Mouse (Mus musculus) G1E (cell line): ENCODE data around the gene 1700016C15Rik. TPM values are rescaled to one million over a fixed set of nuclear protein-coding genes. Genes with fewer than 3 reads are reported as not detected.

Experiments used
- ATAC-seq: 2 replicates; pipeline ENCODE4 v1.8.0; 2016; ENCODE audit warnings: mild to moderate bottlenecking; ENCODE audit not compliant: insufficient number of reproducible peaks, poor library complexity, low FRiP score, severe bottlenecking; ENCODE audit errors: extremely low read depth
- DNase-seq: peaks from one replicate; pipeline ENCODE4 v3.0.0; 2012; ENCODE audit warnings: low spot score
- H3K27me3 ChIP-seq: 2 replicates; pipeline ENCODE4 v1.6.1; 2012; ENCODE audit warnings: mild to moderate bottlenecking, low read length, inconsistent platforms; ENCODE audit not compliant: insufficient read depth
- H3K36me3 ChIP-seq: replicated peaks from 2 replicates; pipeline ENCODE3; 2012; ENCODE audit warnings: mild to moderate bottlenecking, inconsistent platforms
- H3K4me1 ChIP-seq: 2 replicates; pipeline ENCODE4 v1.6.1; 2012; ENCODE audit warnings: low read depth, low read length, inconsistent platforms, mixed read lengths; ENCODE audit not compliant: insufficient read depth
- H3K4me3 ChIP-seq: 2 replicates; pipeline ENCODE4 v1.5.1; 2012; ENCODE audit warnings: low read depth, mild to moderate bottlenecking, inconsistent platforms, low read length, moderate library complexity, mixed read lengths
- H3K9me3 ChIP-seq: replicated peaks from 2 replicates; pipeline ENCODE4 v1.6.1; 2012; ENCODE audit warnings: inconsistent platforms
- CTCF ChIP-seq: IDR thresholded peaks from 2 replicates; pipeline ENCODE4 v1.5.1; 2012; ENCODE audit warnings: low read depth, low read length, inconsistent platforms, mixed read lengths
- GATA1 ChIP-seq: IDR thresholded peaks from 2 replicates; pipeline ENCODE4 v1.6.1; 2012; ENCODE audit warnings: borderline replicate concordance, low read length, inconsistent platforms, mixed read lengths
- GATA2 ChIP-seq: IDR thresholded peaks from 2 replicates; pipeline ENCODE4 v1.6.1; 2012; ENCODE audit warnings: low read depth, low read length, inconsistent platforms, borderline replicate concordance
- POLR2AphosphoS5 ChIP-seq: IDR thresholded peaks from 2 replicates; pipeline ENCODE4 v1.6.1; 2012; ENCODE audit warnings: low read depth, low read length, inconsistent platforms; ENCODE audit not compliant: insufficient replicate concordance
- TAL1 ChIP-seq: conservative IDR thresholded peaks from 2 replicates; pipeline ENCODE4 v1.6.1; 2012; ENCODE audit warnings: low read depth, low read length, inconsistent platforms, mixed read lengths
- polyA plus RNA-seq: library from polyadenylated mRNA; stranded (reverse); fragments of >175 nt; gene quantifications from 2 replicates; pipeline ENCODE4 v1.2.3, GENCODE M21; 2012
- total RNA-seq, 2 experiments: library from RNA; stranded (forward) in 1 of 2; stranded (reverse) in 1 of 2; fragments of 200-1000 nt in 1 of 2; fragments of >200 nt in 1 of 2; fragmentation: Nextera tagmentation in 1 of 2; gene quantifications; 2 replicates each; pipeline ENCODE4 v1.2.3; 2014 to 2017

1700016C15Rik gene
- total and polyA plus RNA-seq, 3 experiments = not detected

DNA sequence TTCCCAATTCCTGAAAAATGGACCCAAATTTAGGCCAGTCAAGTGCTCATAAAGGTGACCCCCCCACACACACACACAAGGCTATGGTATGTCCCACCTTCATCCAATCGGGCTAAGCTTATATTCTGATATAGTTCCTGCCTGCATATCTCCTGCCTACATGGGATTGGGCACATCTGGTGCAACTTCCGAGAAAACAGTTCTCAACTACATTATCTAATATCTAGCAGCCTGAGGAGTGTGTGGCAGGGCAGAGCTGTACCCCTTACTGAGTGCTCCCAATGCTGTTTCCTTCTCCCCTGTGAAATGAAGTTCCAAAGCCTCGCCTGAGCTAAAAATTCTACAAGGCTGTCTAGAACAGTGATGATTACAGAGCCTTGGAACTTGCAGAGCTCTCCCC lies 13.2 kb upstream of the 1700016C15Rik start:
- H3K4me1 ChIP-seq = no peaks in the 10 kb centered on the region; the same call in 1 of the 2 replicates
- no peaks in the 10 kb centered on the region for H3K36me3 ChIP-seq
- no peaks in the 10 kb centered on the region for H3K9me3 ChIP-seq
- no peak for TF ChIP-seq POLR2AphosphoS5
- no peak for TF ChIP-seq CTCF
- no peak for TF ChIP-seq GATA2
- TF ChIP-seq TAL1 = no peak
- TF ChIP-seq GATA1 = no peak
- H3K4me3 ChIP-seq = no peak overlapping the region
- ATAC-seq = no peak; the same call in 1 of the 2 replicates
- DNase-seq = no peak
- H3K27me3 ChIP-seq = no peaks in the 10 kb centered on the region

DNA sequence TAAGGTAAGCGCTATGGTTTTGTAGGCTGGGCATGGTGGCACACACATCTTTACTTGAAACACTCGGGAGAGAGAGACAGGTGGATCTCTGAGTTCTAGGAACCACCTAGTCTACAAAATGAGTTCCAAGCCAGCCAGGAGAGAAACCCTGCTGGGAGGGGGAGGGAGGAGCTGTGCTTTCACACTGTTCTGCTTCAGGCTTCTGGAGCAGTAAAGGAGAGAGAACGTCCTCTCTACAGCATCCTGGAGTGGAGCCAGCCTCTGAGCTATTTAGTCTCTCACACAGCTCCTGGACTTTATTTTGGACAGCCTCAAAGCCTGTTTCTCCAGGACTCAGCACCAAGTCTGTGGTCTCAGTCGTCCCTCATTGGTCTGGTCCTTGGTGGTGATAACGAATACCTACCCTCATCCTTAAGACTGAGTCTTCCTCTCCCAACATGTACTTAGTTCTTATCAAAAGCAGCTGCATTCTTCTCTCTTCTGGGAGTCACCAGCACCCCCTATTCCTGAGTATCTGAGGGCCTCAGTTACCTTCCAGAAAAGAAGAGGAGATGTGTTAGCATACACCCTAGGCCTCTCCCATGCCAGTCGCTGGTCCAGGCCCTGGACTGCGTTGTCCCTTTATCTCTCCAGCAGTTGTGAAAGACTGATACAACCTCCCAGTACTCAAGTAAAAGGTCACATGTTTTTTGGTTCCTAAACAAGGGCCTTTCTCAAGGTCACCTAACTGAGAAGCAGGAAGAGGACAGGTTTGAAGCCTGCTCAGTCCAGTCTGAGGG lies 12.4 kb upstream of the 1700016C15Rik start:
- no peaks in the 10 kb centered on the region; the same call in 1 of the 2 replicates for H3K4me1 ChIP-seq
- TF ChIP-seq GATA1 = no peak
- TF ChIP-seq POLR2AphosphoS5 = no peak
- no peak for TF ChIP-seq TAL1
- no peak for TF ChIP-seq GATA2
- TF ChIP-seq CTCF = no peak
- no peaks in the 10 kb centered on the region for H3K27me3 ChIP-seq
- no peaks in the 10 kb centered on the region for H3K9me3 ChIP-seq
- no peak for DNase-seq
- H3K4me3 ChIP-seq = no peak overlapping the region
- no peaks in the 10 kb centered on the region for H3K36me3 ChIP-seq
- no peak for ATAC-seq

GRCm38 (mm10) chr1:177718340-177719028 lies 11.1 kb upstream of the 1700016C15Rik start:
- no peak for ATAC-seq
- no peak for DNase-seq
- TF ChIP-seq POLR2AphosphoS5 (no peak), GATA1 (no peak), CTCF (no peak), TAL1 (no peak), GATA2 (no peak)
- Histone ChIP-seq H3K27me3 (no peaks in the 10 kb centered on the region), H3K9me3 (no peaks in the 10 kb centered on the region), H3K36me3 (no peaks in the 10 kb centered on the region), H3K4me1 (no peaks in the 10 kb centered on the region; the same call in 1 of the 2 replicates), H3K4me3 (no peak overlapping the region)

DNA sequence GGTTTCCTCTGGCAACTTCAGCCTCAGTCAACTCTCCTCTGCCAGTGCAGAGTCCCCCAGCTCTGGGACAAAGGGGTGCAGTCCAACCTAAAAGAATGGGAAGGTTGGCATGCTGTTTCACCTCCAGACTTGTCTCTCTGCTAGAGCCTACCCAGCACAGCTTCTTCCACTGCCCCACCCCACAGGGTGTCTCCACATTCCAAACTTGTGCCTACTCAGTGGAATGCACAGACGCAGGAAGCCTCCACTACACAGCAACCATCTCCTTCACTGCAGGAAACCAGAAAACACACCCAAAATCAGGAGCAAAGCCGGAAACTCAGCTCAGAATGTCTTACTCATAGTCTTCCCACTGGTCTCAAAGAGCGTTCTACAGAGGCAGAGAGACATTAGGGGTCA lies 10.6 kb upstream of the 1700016C15Rik start:
- H3K4me1 ChIP-seq = no peaks in the 10 kb centered on the region; the same call in 1 of the 2 replicates
- H3K4me3 ChIP-seq = no peak overlapping the region
- DNase-seq (no peak), ATAC-seq (no peak)
- H3K9me3 ChIP-seq = no peaks in the 10 kb centered on the region
- TF ChIP-seq GATA1 (no peak), GATA2 (no peak), CTCF (no peak), TAL1 (no peak), POLR2AphosphoS5 (no peak)
- H3K27me3 ChIP-seq = peaks cover 2% of the 10 kb centered on the region; the same call in 1 of the 2 replicates
- H3K36me3 ChIP-seq = no peaks in the 10 kb centered on the region

DNA sequence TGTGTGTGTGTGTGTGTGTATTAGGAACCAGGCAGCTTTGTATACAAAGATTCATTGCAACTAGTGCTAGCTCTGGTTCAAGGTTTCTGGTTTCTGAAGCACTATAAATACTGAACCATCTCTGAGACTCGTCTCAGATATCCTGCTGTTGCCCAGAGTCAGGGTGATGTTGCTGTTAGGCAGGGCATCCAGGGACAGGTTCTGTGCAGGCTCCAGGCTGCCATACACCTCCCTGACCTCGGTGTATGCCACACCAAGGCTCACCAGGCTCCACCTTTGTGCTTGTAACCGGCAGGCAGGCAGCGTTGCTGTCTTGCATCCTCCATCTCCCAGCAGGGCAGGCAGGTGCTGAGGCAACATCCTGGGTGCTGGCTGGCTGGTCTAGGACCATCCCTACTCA lies 5.8 kb upstream of the 1700016C15Rik start:
- TF ChIP-seq TAL1 = no peak
- TF ChIP-seq GATA1 = no peak
- TF ChIP-seq POLR2AphosphoS5 = no peak
- TF ChIP-seq GATA2 = no peak
- TF ChIP-seq CTCF = no peak
- Histone ChIP-seq H3K36me3 (no peaks in the 10 kb centered on the region), H3K4me1 (no peaks in the 10 kb centered on the region), H3K9me3 (no peaks in the 10 kb centered on the region), H3K4me3 (no peak overlapping the region), H3K27me3 (peaks cover 2% of the 10 kb centered on the region; the same call in 1 of the 2 replicates)
- DNase-seq (no peak), ATAC-seq (no peak)

DNA sequence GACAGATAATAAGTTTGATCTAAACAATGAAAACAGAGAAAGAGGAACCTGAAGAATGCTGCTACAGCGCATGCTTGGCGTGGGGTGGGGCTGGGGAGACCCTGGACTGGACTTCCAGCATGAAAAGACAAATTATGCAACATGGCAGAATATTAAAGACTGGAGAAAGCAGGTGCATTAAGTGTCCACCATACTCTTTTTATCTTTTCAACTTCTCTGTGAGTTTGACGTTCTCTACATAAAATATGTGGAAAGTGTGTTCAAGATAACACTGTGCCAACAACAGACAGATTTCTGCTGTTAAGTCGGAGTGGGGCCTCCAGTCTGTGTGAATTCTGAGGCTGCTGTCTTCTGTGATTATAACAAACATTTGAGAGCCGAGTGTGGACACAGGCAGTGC lies 2.7 kb upstream of the 1700016C15Rik start:
- TF ChIP-seq GATA2 (no peak), POLR2AphosphoS5 (no peak)
- H3K4me3 ChIP-seq = no peak overlapping the region
- DNase-seq = no peak

More for the DNA sequence above, 2.7 kb upstream of the 1700016C15Rik start:
- Histone ChIP-seq H3K27me3 (peaks cover 2% of the 10 kb centered on the region; the same call in 1 of the 2 replicates), H3K36me3 (no peaks in the 10 kb centered on the region), H3K4me1 (no peaks in the 10 kb centered on the region), H3K9me3 (0 out of 2 replicates have a peak, but pooled peaks cover 3% of the 10 kb centered on the region)
- ATAC-seq = no peak
